Mouse (Mus musculus) CH12.LX (cell line): ENCODE data around the gene Hoxd8. TPM values are rescaled to one million over a fixed set of nuclear protein-coding genes. Genes with fewer than 3 reads are reported as not detected.

Source experiments
- DNase-seq: peaks from one replicate; pipeline ENCODE4 v3.0.0-alpha.2; 2013; ENCODE audit errors: extremely low read depth
- H3K27ac ChIP-seq: 2 replicates; pipeline ENCODE4 v1.5.1; 2012; ENCODE audit warnings: low read depth, mild to moderate bottlenecking, control low read depth, moderate library complexity; ENCODE audit not compliant: insufficient read depth
- H3K27me3 ChIP-seq: replicated peaks from 2 replicates; pipeline ENCODE3; 2012; ENCODE audit warnings: inconsistent platforms
- H3K36me3 ChIP-seq, 2 experiments: replicated peaks in 1 of 2; 2 replicates each; pipeline versions ENCODE3 to v1.6.1; 2012; ENCODE audit warnings: inconsistent platforms in 1 of 2, low read length in 1 of 2, mild to moderate bottlenecking in 1 of 2, mixed read lengths in 1 of 2, moderate library complexity in 1 of 2; ENCODE audit not compliant: control insufficient read depth in 1 of 2, insufficient read depth in 1 of 2
- H3K4me1 ChIP-seq, 2 experiments: 2 replicates each; pipeline ENCODE4 v1.6.1; 2012; ENCODE audit warnings: inconsistent platforms in 1 of 2, moderate library complexity in 1 of 2; ENCODE audit not compliant: insufficient read depth in 2 of 2, control insufficient read depth in 1 of 2
- H3K4me2 ChIP-seq: 2 replicates; pipeline ENCODE4 v1.6.1; 2012; ENCODE audit warnings: low read depth, mild to moderate bottlenecking, control low read depth; ENCODE audit not compliant: poor library complexity, insufficient read depth, severe bottlenecking
- H3K4me3 ChIP-seq, 3 experiments: fragments of 150-350 bp in 1 of 3; sonication (generic) in 1 of 3; replicated peaks in 1 of 3; 2 replicates each; pipeline versions ENCODE3 to v1.5.1; 2011 to 2012; ENCODE audit warnings: low read depth in 2 of 3, low read length in 2 of 3, mild to moderate bottlenecking in 2 of 3, moderate library complexity in 2 of 3, control low read depth in 1 of 3, improper control_type of control experiment in 1 of 3, inconsistent platforms in 1 of 3, mixed read lengths in 1 of 3; ENCODE audit not compliant: poor library complexity in 1 of 3
- H3K79me2 ChIP-seq: replicated peaks from 2 replicates; pipeline ENCODE4 v1.6.1; 2012; ENCODE audit warnings: mild to moderate bottlenecking, moderate library complexity; ENCODE audit not compliant: control insufficient read depth, poor library complexity, insufficient read depth, severe bottlenecking; ENCODE audit errors: extremely low read depth
- H3K9ac ChIP-seq: 2 replicates; pipeline ENCODE4 v1.6.1; 2012; ENCODE audit warnings: low read depth, mild to moderate bottlenecking, control low read depth, moderate library complexity; ENCODE audit not compliant: insufficient read depth
- H3K9me3 ChIP-seq: replicated peaks from 2 replicates; pipeline ENCODE3; 2012; ENCODE audit warnings: low read length, inconsistent platforms, mixed read lengths
- CTCF ChIP-seq, 2 experiments: IDR thresholded peaks in 1 of 2; conservative IDR thresholded peaks in 1 of 2; 2 replicates each; pipeline ENCODE4 v1.5.1; 2011 to 2012; ENCODE audit warnings: low read depth in 2 of 2, low read length in 2 of 2, improper control_type of control experiment in 1 of 2, inconsistent platforms in 1 of 2, mild to moderate bottlenecking in 1 of 2, moderate library complexity in 1 of 2
- E2F4 ChIP-seq: IDR thresholded peaks from 2 replicates; pipeline ENCODE4 v1.6.1; 2011; ENCODE audit warnings: low read depth, low read length, improper control_type of control experiment; ENCODE audit not compliant: insufficient replicate concordance
- ELF1 ChIP-seq: IDR thresholded peaks from 2 replicates; pipeline ENCODE4 v1.6.1; 2014; ENCODE audit warnings: low read depth, mild to moderate bottlenecking, inconsistent platforms, low read length, improper control_type of control experiment
- EP300 ChIP-seq: IDR thresholded peaks from 2 replicates; pipeline ENCODE4 v1.6.1; 2011; ENCODE audit warnings: low read length, improper control_type of control experiment
- ETS1 ChIP-seq: conservative IDR thresholded peaks from 2 replicates; pipeline ENCODE4 v1.6.1; 2012; ENCODE audit warnings: low read depth, mild to moderate bottlenecking, inconsistent platforms, low read length, improper control_type of control experiment, moderate library complexity
- GABPA ChIP-seq: IDR thresholded peaks from 2 replicates; pipeline ENCODE4 v1.6.1; 2012; ENCODE audit warnings: low read depth, low read length, improper control_type of control experiment, inconsistent platforms; ENCODE audit not compliant: insufficient replicate concordance
- JUN ChIP-seq: IDR thresholded peaks from 2 replicates; pipeline ENCODE4 v1.6.1; 2011; ENCODE audit warnings: low read depth, mild to moderate bottlenecking, low read length, improper control_type of control experiment, moderate library complexity; ENCODE audit not compliant: insufficient read depth
- MAFK ChIP-seq: IDR thresholded peaks from 2 replicates; pipeline ENCODE4 v1.6.1; 2011; ENCODE audit warnings: low read length, improper control_type of control experiment; ENCODE audit not compliant: insufficient replicate concordance
- MAX ChIP-seq: IDR thresholded peaks from 2 replicates; pipeline ENCODE4 v1.6.1; 2011; ENCODE audit warnings: low read length, improper control_type of control experiment
- MAZ ChIP-seq: IDR thresholded peaks from 2 replicates; pipeline ENCODE4 v1.6.1; 2012; ENCODE audit warnings: low read depth, mild to moderate bottlenecking, inconsistent platforms, low read length, improper control_type of control experiment, moderate library complexity
- MEF2A ChIP-seq: IDR thresholded peaks from 2 replicates; pipeline ENCODE4 v1.6.1; 2014; ENCODE audit warnings: low read depth, mild to moderate bottlenecking, inconsistent platforms, low read length, improper control_type of control experiment, borderline replicate concordance
- MXI1 ChIP-seq: IDR thresholded peaks from 2 replicates; pipeline ENCODE4 v1.6.1; 2011; ENCODE audit warnings: mild to moderate bottlenecking, low read depth, low read length, improper control_type of control experiment
- MYC ChIP-seq: IDR thresholded peaks from 2 replicates; pipeline ENCODE4 v1.6.1; 2011; ENCODE audit warnings: low read depth, mild to moderate bottlenecking, improper control_type of control experiment, low read length
- NELFE ChIP-seq: IDR thresholded peaks from 2 replicates; pipeline ENCODE4 v1.6.1; 2011; ENCODE audit warnings: low read depth, low read length, improper control_type of control experiment
- PAX5 ChIP-seq: IDR thresholded peaks from 2 replicates; pipeline ENCODE4 v1.6.1; 2012; ENCODE audit warnings: low read length, inconsistent platforms, mixed read lengths
- POLR2A ChIP-seq: IDR thresholded peaks from 2 replicates; pipeline ENCODE4 v1.6.1; 2011; ENCODE audit warnings: low read depth, mild to moderate bottlenecking, improper control_type of control experiment, low read length
- SIN3A ChIP-seq: IDR thresholded peaks from 2 replicates; pipeline ENCODE4 v1.6.1; 2012; ENCODE audit warnings: low read length, improper control_type of control experiment, inconsistent platforms
- SMC3 ChIP-seq: IDR thresholded peaks from 2 replicates; pipeline ENCODE4 v1.6.1; 2011; ENCODE audit warnings: low read depth, low read length, improper control_type of control experiment
- TCF12 ChIP-seq: IDR thresholded peaks from 2 replicates; pipeline ENCODE4 v1.6.1; 2014; ENCODE audit warnings: low read depth, mild to moderate bottlenecking, inconsistent platforms, low read length, improper control_type of control experiment
- USF1 ChIP-seq: IDR thresholded peaks from 2 replicates; pipeline ENCODE4 v1.6.1; 2014; ENCODE audit warnings: low read depth, mild to moderate bottlenecking, inconsistent platforms, low read length, improper control_type of control experiment
- USF2 ChIP-seq: conservative IDR thresholded peaks from 2 replicates; pipeline ENCODE4 v1.6.1; 2011; ENCODE audit warnings: low read depth, low read length, improper control_type of control experiment
- ZKSCAN1 ChIP-seq: IDR thresholded peaks from 2 replicates; pipeline ENCODE4 v1.6.1; 2012; ENCODE audit warnings: low read depth, inconsistent platforms, low read length, improper control_type of control experiment, borderline replicate concordance
- ZMIZ1 ChIP-seq: IDR thresholded peaks from 2 replicates; pipeline ENCODE4 v1.6.1; 2012; ENCODE audit warnings: low read depth, mild to moderate bottlenecking, inconsistent platforms, low read length, improper control_type of control experiment
- ZNF384 ChIP-seq: IDR thresholded peaks from 2 replicates; pipeline ENCODE4 v1.6.1; 2012; ENCODE audit warnings: low read depth, low read length, improper control_type of control experiment, inconsistent platforms
- dilution Hi-C: fragments of 300-500 bp; cut with MboI; formaldehyde crosslinking; loops from 2 replicates; pipeline ENCODE4 v1.14.3; 2020; ENCODE audit warnings: low sequenced_read_pairs; ENCODE audit not compliant: extremely low pct_unique_long_range_greater_than_20kb, extremely low pct_ligation_motif_present
- in situ Hi-C: fragments of 300-500 bp; cut with MboI; formaldehyde crosslinking; loops from 3 replicates; pipeline ENCODE4 v1.14.3; 2019; ENCODE audit warnings: low sequenced_read_pairs, low pct_ligation_motif_present, low pct_unique_long_range_greater_than_20kb, mixed read lengths
- polyA plus RNA-seq: library from polyadenylated mRNA; unstranded; fragments of >175 nt; gene quantifications from 2 replicates; pipeline ENCODE4 v1.2.1, GENCODE M21; 2012; ENCODE audit warnings: low read depth; ENCODE audit not compliant: insufficient read length
- total RNA-seq, 2 experiments: library from RNA; depleted of rRNA; stranded (reverse); fragments of 300-350 nt in 1 of 2; fragments of >200 nt in 1 of 2; gene quantifications; 2 replicates each; pipeline ENCODE4 v1.2.3; 2012 to 2014

The Hoxd8 gene
- total and polyA plus RNA-seq, 3 experiments, result 0.20 to 0.31 TPM; not detected in 1

DNA sequence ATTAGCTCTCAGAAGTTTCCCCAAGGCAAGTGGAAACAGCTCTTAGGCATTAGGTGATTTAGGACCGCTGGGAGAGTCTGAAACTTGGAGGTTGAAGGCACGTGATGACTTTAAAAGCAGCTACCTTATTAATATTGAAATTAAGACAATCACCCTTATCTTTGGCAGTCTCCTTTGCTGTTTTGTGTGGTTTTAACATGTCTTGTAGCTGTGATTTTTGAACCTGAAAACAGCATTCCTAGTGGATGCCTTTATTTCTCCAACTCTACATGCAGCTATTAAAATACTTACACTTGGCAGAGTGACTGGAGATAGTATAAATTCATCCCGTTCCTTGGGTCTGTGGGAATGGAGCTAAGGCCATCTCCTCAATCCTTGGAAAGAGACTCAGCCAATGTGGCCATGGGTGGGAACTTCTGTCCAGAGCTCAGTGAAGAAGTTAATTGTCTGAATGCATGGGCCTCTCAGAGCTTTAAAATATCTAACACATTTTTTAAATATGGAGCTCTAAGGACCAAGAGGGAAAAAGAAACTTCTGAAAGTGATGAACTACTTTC lies 33.7 kb upstream of the Hoxd8 start:
- in situ Hi-C loops (loop anchor here (25.0 kb wide), 1 partner anchor 1083 kb away; the partner anchor contains the start of gene Chrna1), dilution Hi-C loops (no loop called here)
- TF ChIP-seq PAX5 (no peak), POLR2A (no peak), CTCF (conservative IDR thresholded peaks at IDR 0.05 in 1 of 2, IDR thresholded peaks at IDR 0.05 in 1 of 2; ENCODE audit: low read depth in 2 of 2, low read length in 2 of 2) (no peak), E2F4 (no peak), MYC (no peak), MEF2A (no peak), GABPA (no peak), MAFK (no peak), MAX (no peak), USF2 (no peak), JUN (no peak), SIN3A (no peak), ZNF384 (no peak)
- no peaks in the 10 kb centered on the region for H3K79me2 ChIP-seq
- no peak overlapping the region for H3K4me3 ChIP-seq
- H3K27me3 ChIP-seq, result no peaks in the 10 kb centered on the region
- H3K9me3 ChIP-seq, result peaks cover 11% of the 10 kb centered on the region
- H3K27ac ChIP-seq, result no peak overlapping the region
- no peaks in the 10 kb centered on the region for H3K36me3 ChIP-seq
- DNase-seq, result no peak
- no peak overlapping the region for H3K9ac ChIP-seq
- 0 out of 4 replicates have a peak, but pooled peaks cover 0 to 5% of the 10 kb centered on the region in 2 experiments for H3K4me1 ChIP-seq
- H3K4me2 ChIP-seq, result no peak overlapping the region

DNA sequence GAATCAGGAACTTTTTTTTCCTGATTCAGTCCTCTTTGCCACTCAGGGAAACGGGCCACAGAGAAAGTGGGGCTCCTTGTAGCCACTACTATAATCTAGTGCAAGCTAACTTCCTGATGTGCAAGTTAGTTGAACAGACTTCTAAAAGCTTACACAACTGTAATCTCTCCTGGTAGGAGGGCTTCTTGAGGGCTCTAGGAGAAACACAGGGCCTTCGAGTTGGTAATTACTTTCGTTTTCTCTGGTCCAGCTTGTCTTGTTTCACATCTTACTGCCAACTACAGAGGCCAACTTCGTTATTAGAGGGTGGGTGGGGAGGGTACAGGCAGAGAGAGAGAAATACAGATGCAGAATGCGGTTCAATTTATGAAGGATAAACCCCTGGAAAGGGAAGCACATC lies 32.6 kb upstream of the Hoxd8 start:
- Histone ChIP-seq H3K27ac (no peak overlapping the region), H3K27me3 (no peaks in the 10 kb centered on the region), H3K9me3 (peaks cover 11% of the 10 kb centered on the region), H3K9ac (peak overlapping the region; percentile 43), H3K79me2 (no peaks in the 10 kb centered on the region), H3K4me3 (no peak overlapping the region), H3K4me2 (peak overlapping the region; percentile 98), H3K36me3 (no peaks in the 10 kb centered on the region), H3K4me1 (0 out of 4 replicates have a peak, but pooled peaks cover 0 to 5% of the 10 kb centered on the region in 2 experiments)
- TF ChIP-seq ZMIZ1, result no peak
- no peak for TF ChIP-seq TCF12
- TF ChIP-seq MAX, result no peak
- TF ChIP-seq SMC3, result no peak
- no peak for TF ChIP-seq NELFE
- TF ChIP-seq EP300, result no peak
- no peak for TF ChIP-seq USF1
- no peak for TF ChIP-seq ETS1
- TF ChIP-seq MXI1, result no peak
- no peak for TF ChIP-seq JUN
- no peak for TF ChIP-seq ZKSCAN1
- no peak for TF ChIP-seq ELF1
- TF ChIP-seq MAZ, result no peak
- TF ChIP-seq E2F4, result no peak
- DNase-seq, result no peak
- dilution Hi-C loops, result no loop called here
- in situ Hi-C loops, result loop anchor here (25.0 kb wide), 1 partner anchor 1085 kb away; the partner anchor contains the start of gene Chrna1
